Mouse (Mus musculus) embryonic facial prominence, embryonic 15.5 days (tissue): ENCODE results near the gene Ilkap. TPM values are rescaled to one million over a fixed set of nuclear protein-coding genes. Genes with fewer than 3 reads are reported as not detected.

ENCODE experiments used
- ATAC-seq: fragments of 200-750 bp; cut with Nextera tagmentation; 2 replicates; pipeline ENCODE4 v1.8.0; 2017; ENCODE audit warnings: low read depth, moderate TSS enrichment; ENCODE audit not compliant: insufficient number of reproducible peaks, low FRiP score, low TSS enrichment
- H3K27ac ChIP-seq: fragments of 300-500 bp; sonication (generic); replicated peaks from 2 replicates; pipeline ENCODE4 v1.5.1; 2015; ENCODE audit warnings: mild to moderate bottlenecking, inconsistent platforms
- H3K27me3 ChIP-seq: fragments of 300-500 bp; sonication (generic); 2 replicates; pipeline ENCODE4 v1.6.1; 2015; ENCODE audit warnings: inconsistent platforms
- H3K36me3 ChIP-seq: fragments of 300-500 bp; sonication (generic); 2 replicates; pipeline ENCODE4 v1.6.1; 2015; ENCODE audit warnings: mild to moderate bottlenecking, inconsistent platforms
- H3K4me1 ChIP-seq: fragments of 300-500 bp; sonication (generic); 2 replicates; pipeline ENCODE4 v1.6.1; 2015; ENCODE audit warnings: inconsistent platforms
- H3K4me2 ChIP-seq: fragments of 300-500 bp; sonication (generic); replicated peaks from 2 replicates; pipeline ENCODE4 v1.6.1; 2015; ENCODE audit warnings: mild to moderate bottlenecking, inconsistent platforms
- H3K4me3 ChIP-seq: fragments of 300-500 bp; sonication (generic); replicated peaks from 2 replicates; pipeline ENCODE4 v1.5.1; 2015; ENCODE audit warnings: mild to moderate bottlenecking, inconsistent platforms
- H3K9ac ChIP-seq: fragments of 300-500 bp; sonication (generic); 2 replicates; pipeline ENCODE4 v1.6.1; 2015; ENCODE audit warnings: inconsistent platforms
- H3K9me3 ChIP-seq: fragments of 300-500 bp; sonication (generic); replicated peaks from 2 replicates; pipeline ENCODE4 v1.6.1; 2016; ENCODE audit warnings: inconsistent platforms
- WGBS: fragments of 180-500 bp; shearing (Covaris S2); methylation state at CpG from one replicate; pipeline ENCODE4 v1.1.7; 2015; 5-methylcytosine and 5-hydroxymethylcytosine counted together
- polyA plus RNA-seq: library from polyadenylated mRNA; unstranded; fragments of >200 nt; fragmentation: Nextera tagmentation; extraction: Ambion mirVana; gene quantifications from 2 replicates; pipeline ENCODE4 v1.2.1, GENCODE M21; 2015

Ilkap gene
- polyA plus RNA-seq, 1 experiment from 2014 or later = 148 TPM

GRCm38 (mm10) chr1:91413898-91414594 is 15.4 kb upstream of the Ilkap start, which contains the start of gene Hes6:
Gene Hes6, minus strand, starts transcription at chr1:91414038.
- peak; percentile 62 for ATAC-seq
- H3K4me1 ChIP-seq = peaks cover 35% of the 10 kb centered on the region
- 0 out of 2 replicates have a peak, but pooled peaks cover 8% of the 10 kb centered on the region for H3K36me3 ChIP-seq

GRCm38 (mm10) chr1:91413536-91413897 is 14.9 kb upstream of the Ilkap start:
- 0% methylated on average over 14 of the region's 14 CpGs for WGBS
- Histone ChIP-seq H3K4me3 (peak overlapping the region; percentile 84), H3K4me2 (peak overlapping the region; percentile 96), H3K27me3 (no peaks in the 10 kb centered on the region), H3K27ac (peak overlapping the region; percentile 92), H3K9ac (no peak overlapping the region), H3K4me1 (peaks cover 35% of the 10 kb centered on the region), H3K9me3 (no peaks in the 10 kb centered on the region), H3K36me3 (0 out of 2 replicates have a peak, but pooled peaks cover 8% of the 10 kb centered on the region)
- ATAC-seq = no peak; the same call in 1 of the 2 replicates

More at GRCm38 (mm10) chr1:91413898-91414594, 15.4 kb upstream of the Ilkap start, which contains the start of gene Hes6:
- peak within 1 kb of the TSS; percentile 74 for H3K9ac ChIP-seq
- H3K9me3 ChIP-seq = no peaks in the 10 kb centered on the region
- peak within 1 kb of the TSS; percentile 96 for H3K4me2 ChIP-seq
- no peaks in the 10 kb centered on the region for H3K27me3 ChIP-seq
- peak within 1 kb of the TSS; percentile 84 for H3K4me3 ChIP-seq
- WGBS = under 1% methylated on average over 35 of the region's 39 CpGs
- H3K27ac ChIP-seq = peak within 1 kb of the TSS; percentile 92

- peak overlapping the region; percentile 92 for H3K27ac ChIP-seq
- peak overlapping the region; percentile 84 for H3K4me3 ChIP-seq
- H3K36me3 ChIP-seq = 0 out of 2 replicates have a peak, but pooled peaks cover 8% of the 10 kb centered on the region
- H3K4me2 ChIP-seq = peak overlapping the region; percentile 96
- H3K4me1 ChIP-seq = peaks cover 35% of the 10 kb centered on the region
- H3K9me3 ChIP-seq = no peaks in the 10 kb centered on the region
- H3K27me3 ChIP-seq = no peaks in the 10 kb centered on the region
- WGBS = under 1% methylated on average over 34 of the region's 34 CpGs
- ATAC-seq = peak; percentile 92
- peak overlapping the region; percentile 74 for H3K9ac ChIP-seq
These were observed 14.5 kb upstream of the Ilkap start for GRCm38 (mm10) chr1:91413030-91413506.

- Histone ChIP-seq H3K36me3 (0 out of 2 replicates have a peak, but pooled peaks cover 5% of the 10 kb centered on the region), H3K27ac (peak overlapping the region; percentile 88), H3K9me3 (no peaks in the 10 kb centered on the region), H3K27me3 (no peaks in the 10 kb centered on the region), H3K4me1 (peaks cover 35% of the 10 kb centered on the region), H3K4me2 (peak overlapping the region; percentile 96), H3K9ac (peak overlapping the region; percentile 74), H3K4me3 (peak overlapping the region; percentile 84)
- ATAC-seq = peak; percentile 16
- 3% methylated on average over 63 of the region's 65 CpGs for WGBS
These were observed 13.8 kb upstream of the Ilkap start for GRCm38 (mm10) chr1:91412286-91413029.

- Histone ChIP-seq H3K4me3 (peak overlapping the region; percentile 84), H3K4me1 (peaks cover 35% of the 10 kb centered on the region), H3K9me3 (no peaks in the 10 kb centered on the region), H3K27ac (no peak overlapping the region), H3K27me3 (no peaks in the 10 kb centered on the region), H3K4me2 (peak overlapping the region; percentile 96), H3K36me3 (no peaks in the 10 kb centered on the region), H3K9ac (no peak overlapping the region)
- ATAC-seq = no peak
- 56% methylated on average over 8 of the region's 8 CpGs for WGBS
These were observed 13.1 kb upstream of the Ilkap start for GRCm38 (mm10) chr1:91411631-91412285.

- Histone ChIP-seq H3K27me3 (peaks cover 4% of the 10 kb centered on the region), H3K4me2 (no peak overlapping the region), H3K4me1 (peaks cover 19% of the 10 kb centered on the region), H3K27ac (no peak overlapping the region), H3K9me3 (no peaks in the 10 kb centered on the region), H3K36me3 (no peaks in the 10 kb centered on the region), H3K9ac (no peak overlapping the region), H3K4me3 (no peak overlapping the region)
- 80% methylated on average over 4 of the region's 4 CpGs for WGBS
- no peak for ATAC-seq
These were observed 9.2 kb upstream of the Ilkap start for GRCm38 (mm10) chr1:91407819-91408218.

- Histone ChIP-seq H3K27ac (no peak overlapping the region), H3K4me3 (no peak overlapping the region), H3K27me3 (peaks cover 4% of the 10 kb centered on the region), H3K9ac (no peak overlapping the region), H3K9me3 (no peaks in the 10 kb centered on the region), H3K4me1 (0 out of 2 replicates have a peak, but pooled peaks cover 6% of the 10 kb centered on the region), H3K36me3 (no peaks in the 10 kb centered on the region), H3K4me2 (no peak overlapping the region)
- no peak; the same call in 1 of the 2 replicates for ATAC-seq
- WGBS = 55% methylated on average over 23 of the region's 23 CpGs
These were observed 7.0 kb upstream of the Ilkap start for GRCm38 (mm10) chr1:91405406-91406169.

GRCm38 (mm10) chr1:91404976-91405375 is 6.4 kb upstream of the Ilkap start:
- H3K4me1 ChIP-seq = 0 out of 2 replicates have a peak, but pooled peaks cover 6% of the 10 kb centered on the region
- H3K36me3 ChIP-seq = no peaks in the 10 kb centered on the region
- no peak for ATAC-seq
- H3K27me3 ChIP-seq = peaks cover 4% of the 10 kb centered on the region
- no peak overlapping the region for H3K4me3 ChIP-seq
- no peak overlapping the region for H3K4me2 ChIP-seq
- WGBS = 18% methylated on average over 1 of the region's 1 CpGs
- H3K9me3 ChIP-seq = no peaks in the 10 kb centered on the region
- no peak overlapping the region for H3K9ac ChIP-seq
- H3K27ac ChIP-seq = no peak overlapping the region

- 0% methylated on average over 12 of the region's 12 CpGs for WGBS
- H3K4me2 ChIP-seq = peak overlapping the region; percentile 59
- H3K27me3 ChIP-seq = no peaks in the 10 kb centered on the region
- H3K36me3 ChIP-seq = peaks cover 10% of the 10 kb centered on the region
- peak overlapping the region; percentile 89 for H3K4me3 ChIP-seq
- peak overlapping the region; percentile 87 for H3K27ac ChIP-seq
- H3K9me3 ChIP-seq = no peaks in the 10 kb centered on the region
- H3K4me1 ChIP-seq = peaks cover 22% of the 10 kb centered on the region
- peak overlapping the region; percentile 90 for H3K9ac ChIP-seq
- no peak for ATAC-seq
These were observed 722 bp downstream of the Ilkap start for GRCm38 (mm10) chr1:91397927-91398259.

GRCm38 (mm10) chr1:91390369-91390768 is 8.2 kb downstream of the Ilkap start:
- Histone ChIP-seq H3K9me3 (no peaks in the 10 kb centered on the region), H3K27me3 (no peaks in the 10 kb centered on the region), H3K36me3 (peaks cover 74% of the 10 kb centered on the region), H3K4me3 (no peak overlapping the region), H3K27ac (no peak overlapping the region), H3K4me1 (peaks cover 5% of the 10 kb centered on the region; the same call in 1 of the 2 replicates), H3K4me2 (no peak overlapping the region), H3K9ac (no peak overlapping the region)
- WGBS = 90% methylated on average over 5 of the region's 5 CpGs
- ATAC-seq = no peak
